Mouse (Mus musculus) thymus, adult 2 months (tissue): ENCODE data around the gene Nrarp. TPM values are rescaled to one million over a fixed set of nuclear protein-coding genes. Genes with fewer than 3 reads are reported as not detected.

Experiments used
- DNase-seq: peaks from one replicate; pipeline ENCODE4 v3.0.0; 2021
- H3K27ac ChIP-seq: fragments of 200-500 bp; 2 replicates; pipeline ENCODE4 v1.5.1; 2012; ENCODE audit warnings: low read length, control low read depth; ENCODE audit not compliant: control insufficient read depth, insufficient read depth
- H3K27me3 ChIP-seq: fragments of 200-500 bp; 2 replicates; pipeline ENCODE4 v1.6.1; 2012; ENCODE audit warnings: mild to moderate bottlenecking, low read length, moderate library complexity, mixed read lengths; ENCODE audit not compliant: control insufficient read depth, insufficient read depth
- H3K36me3 ChIP-seq: fragments of 200-500 bp; 2 replicates; pipeline ENCODE4 v1.6.1; 2012; ENCODE audit warnings: mild to moderate bottlenecking, low read length, moderate library complexity; ENCODE audit not compliant: control insufficient read depth, insufficient read depth
- H3K4me1 ChIP-seq: fragments of 200-500 bp; replicated peaks from 2 replicates; pipeline ENCODE4 v1.6.1; 2012; ENCODE audit warnings: low read length; ENCODE audit not compliant: control insufficient read depth, insufficient read depth
- H3K4me3 ChIP-seq: fragments of 200-500 bp; 2 replicates; pipeline ENCODE4 v1.5.1; 2012; ENCODE audit warnings: mild to moderate bottlenecking, low read length, control low read depth, moderate library complexity; ENCODE audit not compliant: control insufficient read depth, insufficient read depth
- CTCF ChIP-seq: fragments of 200-500 bp; IDR thresholded peaks from 2 replicates; pipeline ENCODE4 v1.5.1; 2012; ENCODE audit warnings: mild to moderate bottlenecking, control low read depth, low read length, moderate library complexity, borderline replicate concordance; ENCODE audit not compliant: control insufficient read depth, poor library complexity, insufficient read depth; ENCODE audit errors: extremely low read depth
- POLR2A ChIP-seq: fragments of 200-500 bp; IDR thresholded peaks from 2 replicates; pipeline ENCODE4 v1.6.1; 2012; ENCODE audit warnings: mild to moderate bottlenecking, low read length, control low read depth, moderate library complexity; ENCODE audit not compliant: control insufficient read depth, poor library complexity, insufficient read depth; ENCODE audit errors: extremely low read depth
- WGBS: fragments of 180-500 bp; shearing (Covaris S2); methylation state at CpG from one replicate; pipeline ENCODE4 v1.1.7; 2018; 5-methylcytosine and 5-hydroxymethylcytosine counted together
- polyA plus RNA-seq: library from polyadenylated mRNA; depleted of rRNA; stranded (reverse); fragments of >200 nt; gene quantifications from 2 replicates; pipeline ENCODE4 v1.2.3, GENCODE M21; 2012

The Nrarp gene
- polyA plus RNA-seq, 1 experiment = 13.7 TPM

- peaks cover 3% of the 10 kb centered on the region for H3K36me3 ChIP-seq
- peaks cover 35% of the 10 kb centered on the region for H3K4me1 ChIP-seq
- peak overlapping the region; percentile 70 for H3K4me3 ChIP-seq
- no peaks in the 10 kb centered on the region for H3K27me3 ChIP-seq
- 10% methylated on average over 17 of the region's 17 CpGs for WGBS
- TF ChIP-seq POLR2A = no peak
- TF ChIP-seq CTCF = no peak
- peak overlapping the region; percentile 92 for H3K27ac ChIP-seq
- DNase-seq = peak; percentile 56
Observed at GRCm38 (mm10) chr2:25194486-25195171, 14.1 kb downstream of the Nrarp start.

- peak; percentile 73 for DNase-seq
- H3K27ac ChIP-seq = peak overlapping the region; percentile 92
- WGBS = 2% methylated on average over 55 of the region's 55 CpGs
- H3K27me3 ChIP-seq = no peaks in the 10 kb centered on the region
- H3K4me3 ChIP-seq = peak overlapping the region; percentile 70
- H3K36me3 ChIP-seq = peaks cover 12% of the 10 kb centered on the region
- peaks cover 35% of the 10 kb centered on the region for H3K4me1 ChIP-seq
- TF ChIP-seq POLR2A = no peak
- TF ChIP-seq CTCF = peak; percentile 43; the same call in 1 of the 2 replicates
Observed at GRCm38 (mm10) chr2:25195211-25196156, 14.9 kb downstream of the Nrarp start.

- peak within 1 kb of the TSS; percentile 92 for H3K27ac ChIP-seq
- no peaks in the 10 kb centered on the region for H3K27me3 ChIP-seq
- 1% methylated on average over 8 of the region's 8 CpGs for WGBS
- DNase-seq = peak; percentile 73
- TF ChIP-seq CTCF = 0 out of 2 replicates have a peak, but pooled peaks have one; percentile 48
- TF ChIP-seq POLR2A = peak; percentile 83; the same call in 1 of the 2 replicates
- peak within 1 kb of the TSS; percentile 70 for H3K4me3 ChIP-seq
- H3K36me3 ChIP-seq = peaks cover 15% of the 10 kb centered on the region
- H3K4me1 ChIP-seq = peaks cover 35% of the 10 kb centered on the region
Observed at GRCm38 (mm10) chr2:25196172-25196954, 15.8 kb downstream of the Nrarp start, which contains the start of gene Tor4a. Gene Tor4a (minus strand): TSS chr2:25196886.

- TF ChIP-seq CTCF (no peak), POLR2A (no peak)
- Histone ChIP-seq H3K27me3 (no peaks in the 10 kb centered on the region), H3K4me1 (peaks cover 35% of the 10 kb centered on the region), H3K27ac (peak overlapping the region; percentile 92), H3K36me3 (peaks cover 15% of the 10 kb centered on the region), H3K4me3 (peak overlapping the region; percentile 70; the same call in 1 of the 2 replicates)
- no peak for DNase-seq
- WGBS = 43% methylated on average over 2 of the region's 2 CpGs
Observed at GRCm38 (mm10) chr2:25197191-25197590, 16.6 kb downstream of the Nrarp start.

- Histone ChIP-seq H3K27me3 (no peaks in the 10 kb centered on the region), H3K4me1 (peaks cover 35% of the 10 kb centered on the region), H3K4me3 (no peak overlapping the region), H3K27ac (no peak overlapping the region), H3K36me3 (peaks cover 19% of the 10 kb centered on the region)
- TF ChIP-seq CTCF (no peak), POLR2A (no peak)
- no peak for DNase-seq
Observed at GRCm38 (mm10) chr2:25197946-25198345, 17.4 kb downstream of the Nrarp start.

- no peak for DNase-seq
- Histone ChIP-seq H3K27me3 (no peaks in the 10 kb centered on the region), H3K4me3 (no peak overlapping the region), H3K27ac (no peak overlapping the region), H3K4me1 (peaks cover 12% of the 10 kb centered on the region), H3K36me3 (peaks cover 30% of the 10 kb centered on the region)
- WGBS = 98% methylated on average over 2 of the region's 2 CpGs
- TF ChIP-seq POLR2A (no peak), CTCF (no peak)
Observed at GRCm38 (mm10) chr2:25200631-25201030, 20.1 kb downstream of the Nrarp start.
